Mouse (Mus musculus): ENCODE data around the gene Gpc3. TPM values are rescaled to one million over a fixed set of nuclear protein-coding genes. Genes with fewer than 3 reads are reported as not detected.
"Not testable (repeated sequence)": the region's sequence is repeated elsewhere in the genome, so short reads cannot be mapped to it uniquely, and the experiment has no call there.

Gpc3 gene
- total RNA-seq, 2 experiments from 2014 or later: 11.3 to 13.9 TPM

GRCm38 (mm10) chrX:52282070-52282469, 331.7 kb downstream of the Gpc3 start:
- DNase-seq (ENCODE audit: low spot score in 2 of 2): no peak

- no peak for DNase-seq (ENCODE audit: low spot score in 2 of 2)
Measured at GRCm38 (mm10) chrX:52281103-52281900, 332.4 kb downstream of the Gpc3 start.

GRCm38 (mm10) chrX:52278687-52279359, 334.9 kb downstream of the Gpc3 start:
- DNase-seq (ENCODE audit: low spot score in 2 of 2): no peak

- no peak for DNase-seq (ENCODE audit: low spot score in 2 of 2)
Measured at GRCm38 (mm10) chrX:52277599-52277998, 336.2 kb downstream of the Gpc3 start.

GRCm38 (mm10) chrX:52273016-52273415, 340.7 kb downstream of the Gpc3 start:
- no peak for DNase-seq (ENCODE audit: low spot score in 2 of 2)

GRCm38 (mm10) chrX:52261991-52262390, 351.8 kb downstream of the Gpc3 start:
- DNase-seq (ENCODE audit: low spot score in 2 of 2): no peak

GRCm38 (mm10) chrX:52261546-52261945, 352.2 kb downstream of the Gpc3 start:
- peak in 1 of 2 experiments; percentile 14 for DNase-seq (ENCODE audit: low spot score in 2 of 2)

- not testable (repeated sequence) for DNase-seq (ENCODE audit: low spot score in 2 of 2)
Measured at GRCm38 (mm10) chrX:52259771-52260170, 354.0 kb downstream of the Gpc3 start.

- no peak for DNase-seq (ENCODE audit: low spot score in 2 of 2)
Measured at GRCm38 (mm10) chrX:52254526-52254925, 359.2 kb downstream of the Gpc3 start.

- DNase-seq (ENCODE audit: low spot score in 2 of 2): no peak
Measured at GRCm38 (mm10) chrX:52245694-52246297, 368.0 kb downstream of the Gpc3 start.

GRCm38 (mm10) chrX:52237470-52237869, 376.3 kb downstream of the Gpc3 start:
- DNase-seq (ENCODE audit: low spot score in 2 of 2): no peak

- no peak for DNase-seq (ENCODE audit: low spot score in 2 of 2)
Measured at GRCm38 (mm10) chrX:52231984-52232383, 381.8 kb downstream of the Gpc3 start.

GRCm38 (mm10) chrX:52230711-52231110, 383.0 kb downstream of the Gpc3 start:
- DNase-seq (ENCODE audit: low spot score in 2 of 2): no peak

Small RNAs within 50 kb of the gene (microRNA-seq; reads per million reads assigned to microRNA genes)
- gene Mir6384 (0 reads per million in 2 experiments), gene Mir717 (0 reads per million in 2 experiments)

Other genes with a start within 250 kb of the Gpc3 start
- 1 to 10 TPM; 2.4 to 3.7 TPM for gene Ccdc160, start 177.2 kb upstream of the Gpc3 start, total RNA-seq (2021)